Mouse (Mus musculus): ENCODE results near the gene Ormdl3.

The Ormdl3 gene

GRCm38 (mm10) chr11:98590548-98591445 is 3.6 kb upstream of the Ormdl3 start:
- in situ Hi-C loops (cut with MboI, MseI): loop anchor here in 1 of 2 experiments (25.0 kb wide), 1 partner anchor 1578 kb away; the partner anchor contains the start of gene Sp6

- in situ Hi-C loops (cut with MboI, MseI): loop anchor here in 1 of 2 experiments (25.0 kb wide), 1 partner anchor 1577 kb away; the partner anchor contains the start of gene Sp6
Measured at GRCm38 (mm10) chr11:98589306-98589705, 2.1 kb upstream of the Ormdl3 start.

- in situ Hi-C loops (cut with MboI, MseI): loop anchor here in 1 of 2 experiments (25.0 kb wide), 1 partner anchor 1577 kb away; the partner anchor contains the start of gene Sp6
Measured at GRCm38 (mm10) chr11:98588833-98589281, 1.7 kb upstream of the Ormdl3 start.

GRCm38 (mm10) chr11:98587684-98588546 is 747 bp upstream of the Ormdl3 start:
- in situ Hi-C loops (cut with MboI, MseI): loop anchor here in 1 of 2 experiments (25.0 kb wide), 1 partner anchor 1576 kb away; the partner anchor contains the start of gene Sp6

GRCm38 (mm10) chr11:98586087-98586891 is 879 bp downstream of the Ormdl3 start:
- in situ Hi-C loops (cut with MboI, MseI): loop anchor here in 1 of 2 experiments (25.0 kb wide), 1 partner anchor 1574 kb away; the partner anchor contains the start of gene Sp6

GRCm38 (mm10) chr11:98584629-98585177 is 2.5 kb downstream of the Ormdl3 start:
- in situ Hi-C loops (cut with MboI, MseI): loop anchor here in 1 of 2 experiments (25.0 kb wide), 1 partner anchor 1572 kb away; the partner anchor contains the start of gene Sp6

GRCm38 (mm10) chr11:98584146-98584545 is 3.0 kb downstream of the Ormdl3 start:
- in situ Hi-C loops (cut with MboI, MseI): loop anchor here in 1 of 2 experiments (25.0 kb wide), 1 partner anchor 1572 kb away; the partner anchor contains the start of gene Sp6

- in situ Hi-C loops (cut with MboI, MseI): loop anchor here in 1 of 2 experiments (25.0 kb wide), 1 partner anchor 1571 kb away; the partner anchor contains the start of gene Sp6
Measured at GRCm38 (mm10) chr11:98583571-98583970, 3.6 kb downstream of the Ormdl3 start.

- in situ Hi-C loops (cut with MboI, MseI): loop anchor here in 1 of 2 experiments (25.0 kb wide), 1 partner anchor 1571 kb away; the partner anchor contains the start of gene Sp6
Measured at GRCm38 (mm10) chr11:98583265-98583552, 4.0 kb downstream of the Ormdl3 start.

- in situ Hi-C loops (cut with MboI, MseI): loop anchor here in 1 of 2 experiments (25.0 kb wide), 1 partner anchor 1570 kb away; the partner anchor contains the start of gene Sp6
Measured at GRCm38 (mm10) chr11:98582551-98583264, 4.5 kb downstream of the Ormdl3 start.

- in situ Hi-C loops (cut with MboI, MseI): loop anchor here in 1 of 2 experiments (25.0 kb wide), 1 partner anchor 1570 kb away; the partner anchor contains the start of gene Sp6
Measured at GRCm38 (mm10) chr11:98582030-98582388, 5.2 kb downstream of the Ormdl3 start.

GRCm38 (mm10) chr11:98581286-98582029 is 5.7 kb downstream of the Ormdl3 start:
- in situ Hi-C loops (cut with MboI, MseI): loop anchor here in 1 of 2 experiments (25.0 kb wide), 1 partner anchor 1569 kb away; the partner anchor contains the start of gene Sp6

GRCm38 (mm10) chr11:98580301-98581121 is 6.7 kb downstream of the Ormdl3 start:
- in situ Hi-C loops (cut with MboI, MseI): loop anchor here in 1 of 2 experiments (25.0 kb wide), 1 partner anchor 1568 kb away; the partner anchor contains the start of gene Sp6

- in situ Hi-C loops (cut with MboI, MseI): loop anchor here (5.0 to 25.0 kb wide), 2 partner anchors 95 to 1565 kb away; partner anchors contain the start of gene Sp6 (in 1 of the 2)
Measured at GRCm38 (mm10) chr11:98577776-98578175, 9.4 kb downstream of the Ormdl3 start.

GRCm38 (mm10) chr11:98569461-98569860 is 17.7 kb downstream of the Ormdl3 start:
- in situ Hi-C loops (cut with MboI, MseI): no loop called here

GRCm38 (mm10) chr11:98568326-98568725 is 18.8 kb downstream of the Ormdl3 start:
- in situ Hi-C loops (cut with MboI, MseI): no loop called here

- in situ Hi-C loops (cut with MboI, MseI): no loop called here
Measured at GRCm38 (mm10) chr11:98563921-98564414, 23.2 kb downstream of the Ormdl3 start.

All from T-helper 17 cell (primary cell).